Mouse (Mus musculus) lung, adult 2 months (tissue): ENCODE measurements around the gene Exosc6.

ENCODE experiments used
- CTCF ChIP-seq: fragments of 200-500 bp; IDR thresholded peaks from 2 replicates; pipeline ENCODE4 v1.5.1; 2011; ENCODE audit warnings: mild to moderate bottlenecking, low read length, control low read depth; ENCODE audit not compliant: insufficient read depth
- POLR2A ChIP-seq: fragments of 200-500 bp; IDR thresholded peaks from 2 replicates; pipeline ENCODE4 v1.6.1; 2011; ENCODE audit warnings: low read depth, mild to moderate bottlenecking, control low read depth, low read length, borderline replicate concordance; ENCODE audit errors: extremely low read depth

- TF ChIP-seq CTCF (no peak), POLR2A (no peak)
These were observed 6.1 kb downstream of the Exosc6 start for GRCm38 (mm10) chr8:111062072-111062757.
